Mouse (Mus musculus): ENCODE results near the gene Fbxo34.

GRCm38 (mm10) chr14:47574721-47575120 is 124.5 kb downstream of the Fbxo34 start:
- TF ChIP-seq NELFE (IDR thresholded peaks at IDR 0.05; ENCODE audit: low read depth, low read length) (no peak), POLR2AphosphoS5 (IDR thresholded peaks at IDR 0.05; ENCODE audit: borderline replicate concordance, low read depth, low read length) (no peak)

All from MEL (cell line).